Mouse (Mus musculus): ENCODE results near the gene Ppp3cb. TPM values are rescaled to one million over a fixed set of nuclear protein-coding genes. Genes with fewer than 3 reads are reported as not detected.

Gene Ppp3cb
- polyA plus RNA-seq, 1 experiment, result 10.0 TPM

DNA sequence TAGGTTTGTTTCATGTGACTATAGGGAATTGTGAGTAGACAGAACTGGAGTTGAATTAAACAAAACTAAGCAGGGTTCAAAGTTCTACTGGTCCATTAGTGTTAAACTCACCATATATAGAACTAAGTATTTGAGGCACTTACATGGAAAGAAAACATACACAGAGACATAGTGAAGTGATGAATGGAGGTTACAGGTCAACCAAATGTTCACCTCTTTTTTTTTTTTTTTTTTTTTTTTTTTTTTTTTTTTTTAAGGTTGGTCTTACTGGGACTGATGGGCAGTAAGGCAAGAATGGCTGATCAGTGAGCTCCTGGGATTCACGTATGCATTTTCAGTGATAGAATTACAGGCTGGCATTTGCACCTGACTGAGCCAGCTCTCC lies 66.2 kb downstream of the Ppp3cb start:
- no peak for TF ChIP-seq POLR2A (IDR thresholded peaks at IDR 0.05; ENCODE audit: control insufficient read depth, low read depth, low read length)
- no peak for TF ChIP-seq CTCF (IDR thresholded peaks at IDR 0.05; ENCODE audit: control insufficient read depth, insufficient read depth, insufficient replicate concordance, low read depth, low read length)
- peak overlapping the region; percentile 95 for H3K4me3 ChIP-seq (ENCODE audit: control insufficient read depth, low read depth, low read length)
- no peak overlapping the region for H3K27ac ChIP-seq (ENCODE audit: control insufficient read depth, insufficient read depth, low read depth, low read length)
- H3K27me3 ChIP-seq (ENCODE audit: control insufficient read depth, insufficient read depth, low read length), result no peaks in the 10 kb centered on the region
- H3K36me3 ChIP-seq (ENCODE audit: control insufficient read depth, insufficient read depth, low read length), result peaks cover 1% of the 10 kb centered on the region; the same call in 1 of the 2 replicates
- peaks cover 5% of the 10 kb centered on the region for H3K4me1 ChIP-seq (ENCODE audit: control insufficient read depth, insufficient read depth, low read length)

DNA sequence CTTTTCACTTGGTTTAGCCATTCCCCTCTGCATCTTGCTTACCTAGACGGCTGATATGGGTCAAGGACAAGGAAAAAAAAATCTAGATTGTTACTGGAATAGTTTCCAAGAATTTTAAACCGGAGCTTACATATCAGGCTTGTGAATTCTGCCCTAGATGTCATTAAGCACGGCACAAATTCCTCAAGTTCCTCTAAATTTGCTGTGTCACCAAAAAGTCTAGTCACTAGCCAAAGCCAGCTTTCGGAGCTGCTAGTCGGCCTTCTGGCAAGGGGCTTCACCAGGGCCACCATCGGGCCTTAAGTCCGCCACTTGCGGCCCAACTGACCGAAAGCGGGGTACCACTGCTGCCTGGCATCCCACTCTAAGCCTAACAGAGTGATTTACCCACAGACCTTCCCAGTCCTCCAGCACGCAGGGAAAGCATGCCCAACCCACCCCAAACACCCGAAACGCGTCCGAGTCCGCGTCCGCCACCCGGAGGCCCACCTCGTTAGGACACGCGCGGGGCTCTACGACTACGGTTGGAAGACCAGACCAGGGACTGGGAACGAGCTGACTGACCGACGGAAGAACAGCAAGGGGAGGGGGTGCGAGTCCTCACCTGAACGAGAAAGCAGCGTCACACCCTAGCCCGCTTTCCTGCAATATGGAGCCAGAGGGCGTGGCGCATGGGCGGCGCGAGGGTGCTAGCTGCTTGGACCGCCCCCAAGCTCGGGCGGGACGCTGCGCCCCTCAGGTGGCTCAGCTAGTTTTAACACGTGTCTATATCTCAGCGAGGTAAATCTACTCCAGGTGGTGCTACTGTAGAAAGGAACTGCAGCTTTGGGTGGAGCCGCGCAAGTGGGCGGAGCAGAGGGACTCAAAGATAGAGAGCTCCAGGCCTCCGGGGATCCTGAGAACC lies 66.8 kb downstream of the Ppp3cb start, which contains the start of gene Anxa7:
Gene Anxa7 (minus strand): TSS at position 843 of the 904 bp plus-strand sequence.
- Histone ChIP-seq H3K27ac (ENCODE audit: control insufficient read depth, insufficient read depth, low read depth, low read length) (peak within 1 kb of the TSS; percentile 47), H3K36me3 (ENCODE audit: control insufficient read depth, insufficient read depth, low read length) (peaks cover 1% of the 10 kb centered on the region; the same call in 1 of the 2 replicates)
- TF ChIP-seq CTCF (IDR thresholded peaks at IDR 0.05; ENCODE audit: control insufficient read depth, insufficient read depth, insufficient replicate concordance, low read depth, low read length) (no peak), POLR2A (IDR thresholded peaks at IDR 0.05; ENCODE audit: control insufficient read depth, low read depth, low read length) (peak; percentile 54; the same call in 1 of the 2 replicates)

DNA sequence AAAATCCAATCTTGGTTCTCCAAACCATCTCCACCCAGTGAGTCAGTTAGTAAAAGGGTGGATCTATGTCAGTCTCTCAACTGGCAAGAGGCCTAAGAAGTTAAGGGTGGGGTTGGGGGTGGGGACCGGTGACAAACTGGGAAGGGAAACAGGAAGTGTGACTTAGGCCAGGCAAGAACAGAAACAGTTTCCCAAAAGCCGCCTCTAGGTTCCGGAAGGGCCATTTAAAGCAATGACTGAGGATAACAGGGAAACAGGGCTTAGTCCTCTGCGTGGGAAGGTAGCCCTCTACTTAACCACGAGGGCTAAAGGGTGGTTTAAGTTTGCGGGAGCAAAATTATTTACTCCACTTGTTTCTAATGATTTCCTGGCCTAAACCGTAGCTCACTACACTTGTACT lies 67.6 kb downstream of the Ppp3cb start:
- H3K4me1 ChIP-seq (ENCODE audit: control insufficient read depth, insufficient read depth, low read length), result peaks cover 5% of the 10 kb centered on the region
- H3K27me3 ChIP-seq (ENCODE audit: control insufficient read depth, insufficient read depth, low read length), result no peaks in the 10 kb centered on the region
- H3K4me3 ChIP-seq (ENCODE audit: control insufficient read depth, low read depth, low read length), result peak overlapping the region; percentile 95
- H3K36me3 ChIP-seq (ENCODE audit: control insufficient read depth, insufficient read depth, low read length), result no peaks in the 10 kb centered on the region
- TF ChIP-seq CTCF (IDR thresholded peaks at IDR 0.05; ENCODE audit: control insufficient read depth, insufficient read depth, insufficient replicate concordance, low read depth, low read length), result no peak
- no peak for TF ChIP-seq POLR2A (IDR thresholded peaks at IDR 0.05; ENCODE audit: control insufficient read depth, low read depth, low read length)
- H3K27ac ChIP-seq (ENCODE audit: control insufficient read depth, insufficient read depth, low read depth, low read length), result peak overlapping the region; percentile 47; the same call in 1 of the 2 replicates

More for the DNA sequence above, 66.8 kb downstream of the Ppp3cb start, which contains the start of gene Anxa7:
- Histone ChIP-seq H3K27me3 (ENCODE audit: control insufficient read depth, insufficient read depth, low read length) (no peaks in the 10 kb centered on the region), H3K4me1 (ENCODE audit: control insufficient read depth, insufficient read depth, low read length) (peaks cover 5% of the 10 kb centered on the region), H3K4me3 (ENCODE audit: control insufficient read depth, low read depth, low read length) (peak within 1 kb of the TSS; percentile 95)

DNA sequence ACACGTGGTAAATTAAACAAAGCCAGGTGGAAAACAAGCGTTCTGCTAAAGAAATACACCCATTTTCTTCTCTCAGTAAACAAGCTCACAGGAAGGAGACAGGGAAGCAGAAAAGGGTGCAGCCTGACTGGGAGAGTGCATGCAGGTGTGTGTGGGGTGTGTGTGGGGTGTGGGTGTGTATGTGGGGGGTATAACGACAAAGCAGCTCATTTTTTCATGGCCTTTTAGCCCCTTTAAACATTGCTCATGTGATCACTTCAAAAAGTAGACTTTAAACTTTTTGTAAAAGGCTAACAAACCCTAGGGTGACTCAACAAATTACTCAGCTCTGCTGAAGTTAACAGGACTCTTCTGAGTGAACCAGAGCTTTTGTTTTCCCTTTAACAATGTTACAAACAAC lies 68.0 kb downstream of the Ppp3cb start:
- TF ChIP-seq POLR2A (IDR thresholded peaks at IDR 0.05; ENCODE audit: control insufficient read depth, low read depth, low read length) (no peak), CTCF (IDR thresholded peaks at IDR 0.05; ENCODE audit: control insufficient read depth, insufficient read depth, insufficient replicate concordance, low read depth, low read length) (no peak)
- no peaks in the 10 kb centered on the region for H3K27me3 ChIP-seq (ENCODE audit: control insufficient read depth, insufficient read depth, low read length)
- no peaks in the 10 kb centered on the region for H3K36me3 ChIP-seq (ENCODE audit: control insufficient read depth, insufficient read depth, low read length)
- H3K27ac ChIP-seq (ENCODE audit: control insufficient read depth, insufficient read depth, low read depth, low read length), result no peak overlapping the region
- H3K4me1 ChIP-seq (ENCODE audit: control insufficient read depth, insufficient read depth, low read length), result peaks cover 5% of the 10 kb centered on the region
- H3K4me3 ChIP-seq (ENCODE audit: control insufficient read depth, low read depth, low read length), result no peak overlapping the region

DNA sequence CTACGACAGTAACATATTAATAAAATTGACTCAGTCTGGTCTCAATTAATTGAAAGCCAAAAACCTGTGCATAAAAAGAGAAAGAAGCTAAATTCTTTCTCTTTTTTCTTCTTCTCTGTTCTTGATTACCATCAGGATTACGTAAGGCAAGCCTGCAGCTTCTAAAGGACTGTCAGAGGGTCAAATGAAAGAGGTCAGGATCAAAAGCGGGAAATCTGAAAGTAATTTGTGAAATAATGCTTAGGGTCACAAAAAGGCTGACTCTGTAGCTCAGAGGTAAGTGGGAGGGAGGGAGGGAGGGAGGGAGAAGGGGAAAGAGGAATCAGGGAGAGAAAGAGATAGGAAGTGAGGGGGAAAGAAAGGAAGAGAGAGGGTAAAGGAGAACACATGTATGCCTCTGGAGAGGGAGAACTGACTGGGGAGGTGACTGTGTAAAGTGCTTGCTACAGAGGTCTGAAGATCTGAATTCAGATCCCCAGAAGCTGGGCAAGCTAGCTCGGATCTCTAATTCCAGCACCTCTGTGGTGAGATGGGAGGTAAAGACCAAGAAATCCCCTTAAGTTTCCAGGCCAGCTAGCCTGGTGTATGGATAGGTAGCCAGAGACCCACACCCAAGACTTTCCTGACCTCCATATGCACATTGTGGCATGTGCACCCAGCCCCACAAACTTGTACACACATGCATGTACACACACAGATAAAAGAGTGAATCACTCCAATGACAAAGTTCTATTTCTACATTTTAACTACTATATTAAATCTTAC lies 68.9 kb downstream of the Ppp3cb start:
- TF ChIP-seq POLR2A (IDR thresholded peaks at IDR 0.05; ENCODE audit: control insufficient read depth, low read depth, low read length) (no peak), CTCF (IDR thresholded peaks at IDR 0.05; ENCODE audit: control insufficient read depth, insufficient read depth, insufficient replicate concordance, low read depth, low read length) (no peak)
- Histone ChIP-seq H3K4me1 (ENCODE audit: control insufficient read depth, insufficient read depth, low read length) (peaks cover 5% of the 10 kb centered on the region), H3K27ac (ENCODE audit: control insufficient read depth, insufficient read depth, low read depth, low read length) (no peak overlapping the region), H3K4me3 (ENCODE audit: control insufficient read depth, low read depth, low read length) (no peak overlapping the region), H3K27me3 (ENCODE audit: control insufficient read depth, insufficient read depth, low read length) (no peaks in the 10 kb centered on the region), H3K36me3 (ENCODE audit: control insufficient read depth, insufficient read depth, low read length) (no peaks in the 10 kb centered on the region)

DNA sequence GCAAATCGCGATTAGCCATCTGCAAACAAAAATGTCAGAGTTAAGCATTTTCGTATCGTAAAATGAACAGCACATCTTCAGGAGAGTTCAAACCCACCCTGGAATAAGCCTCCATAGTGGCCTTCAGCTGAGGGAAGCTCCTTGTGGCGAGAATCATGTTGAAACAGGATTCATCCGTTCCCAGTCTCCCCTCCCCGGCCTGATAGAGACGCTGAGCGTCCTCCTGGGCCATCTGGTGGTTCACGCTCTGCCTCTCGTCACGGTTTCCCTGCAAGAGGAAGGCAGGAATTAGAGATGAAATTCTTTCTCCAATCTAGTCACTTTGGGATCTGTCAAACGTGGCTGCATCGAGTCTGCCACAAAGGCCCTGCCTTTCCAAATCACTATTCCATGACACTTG lies 86.2 kb downstream of the Ppp3cb start:
- H3K4me3 ChIP-seq (ENCODE audit: control insufficient read depth, low read depth, low read length), result no peak overlapping the region
- no peaks in the 10 kb centered on the region for H3K27me3 ChIP-seq (ENCODE audit: control insufficient read depth, insufficient read depth, low read length)
- no peaks in the 10 kb centered on the region; the same call in 1 of the 2 replicates for H3K36me3 ChIP-seq (ENCODE audit: control insufficient read depth, insufficient read depth, low read length)
- no peaks in the 10 kb centered on the region for H3K4me1 ChIP-seq (ENCODE audit: control insufficient read depth, insufficient read depth, low read length)
- no peak for TF ChIP-seq POLR2A (IDR thresholded peaks at IDR 0.05; ENCODE audit: control insufficient read depth, low read depth, low read length)
- TF ChIP-seq CTCF (IDR thresholded peaks at IDR 0.05; ENCODE audit: control insufficient read depth, insufficient read depth, insufficient replicate concordance, low read depth, low read length), result no peak
- H3K27ac ChIP-seq (ENCODE audit: control insufficient read depth, insufficient read depth, low read depth, low read length), result no peak overlapping the region

DNA sequence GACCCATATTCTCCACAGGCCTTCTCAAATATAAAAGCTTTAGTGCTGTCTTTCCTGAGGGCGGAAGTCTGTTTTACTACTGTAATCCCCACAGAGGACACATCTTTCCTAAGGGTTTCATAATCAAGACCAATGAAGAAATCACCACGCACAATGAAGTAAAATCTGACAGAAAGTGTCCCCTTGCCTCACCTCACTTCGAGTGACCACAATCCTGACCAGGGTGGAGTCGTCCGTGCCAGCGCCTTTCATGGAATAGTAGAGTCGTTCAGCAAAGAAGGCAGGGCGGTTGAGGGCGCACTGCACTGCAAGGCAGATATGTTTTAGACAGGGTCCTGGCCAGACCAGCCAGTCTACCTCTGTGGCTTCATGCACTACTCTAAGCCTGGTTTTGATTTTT lies 88.0 kb downstream of the Ppp3cb start:
- Histone ChIP-seq H3K36me3 (ENCODE audit: control insufficient read depth, insufficient read depth, low read length) (no peaks in the 10 kb centered on the region; the same call in 1 of the 2 replicates), H3K27ac (ENCODE audit: control insufficient read depth, insufficient read depth, low read depth, low read length) (no peak overlapping the region), H3K4me1 (ENCODE audit: control insufficient read depth, insufficient read depth, low read length) (no peaks in the 10 kb centered on the region), H3K27me3 (ENCODE audit: control insufficient read depth, insufficient read depth, low read length) (no peaks in the 10 kb centered on the region), H3K4me3 (ENCODE audit: control insufficient read depth, low read depth, low read length) (no peak overlapping the region)
- TF ChIP-seq POLR2A (IDR thresholded peaks at IDR 0.05; ENCODE audit: control insufficient read depth, low read depth, low read length) (no peak), CTCF (IDR thresholded peaks at IDR 0.05; ENCODE audit: control insufficient read depth, insufficient read depth, insufficient replicate concordance, low read depth, low read length) (no peak)
